Mouse (Mus musculus) induced T-regulatory cell, adult 2 months (primary cell): ENCODE results near the gene Cnnm3.

ENCODE experiments used
- DNase-seq: peaks from one replicate; pipeline ENCODE4 v3.0.0-alpha.2; 2012; ENCODE audit warnings: low read depth

Gene Cnnm3

GRCm38 (mm10) chr1:36501261-36501660, 10.4 kb upstream of the Cnnm3 start:
- peak; percentile 86 for DNase-seq

GRCm38 (mm10) chr1:36508238-36508637, 3.4 kb upstream of the Cnnm3 start:
- no peak for DNase-seq

- DNase-seq = peak; percentile 63
These were observed 660 bp downstream of the Cnnm3 start for GRCm38 (mm10) chr1:36512089-36512965.

DNA sequence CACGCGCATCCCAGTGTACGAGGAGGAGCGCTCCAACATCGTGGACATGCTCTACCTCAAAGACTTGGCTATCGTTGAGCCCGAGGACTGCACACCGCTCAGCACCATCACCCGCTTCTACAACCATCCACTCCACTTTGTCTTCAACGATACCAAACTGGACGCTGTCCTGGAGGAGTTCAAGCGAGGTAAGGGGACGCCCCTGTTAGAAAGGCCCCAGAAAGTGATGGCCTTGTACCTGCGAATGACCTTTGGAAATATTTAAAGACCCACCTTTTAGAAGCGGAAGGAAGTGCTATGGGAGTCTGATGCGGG, 1.3 kb downstream of the Cnnm3 start:
- no peak for DNase-seq

DNA sequence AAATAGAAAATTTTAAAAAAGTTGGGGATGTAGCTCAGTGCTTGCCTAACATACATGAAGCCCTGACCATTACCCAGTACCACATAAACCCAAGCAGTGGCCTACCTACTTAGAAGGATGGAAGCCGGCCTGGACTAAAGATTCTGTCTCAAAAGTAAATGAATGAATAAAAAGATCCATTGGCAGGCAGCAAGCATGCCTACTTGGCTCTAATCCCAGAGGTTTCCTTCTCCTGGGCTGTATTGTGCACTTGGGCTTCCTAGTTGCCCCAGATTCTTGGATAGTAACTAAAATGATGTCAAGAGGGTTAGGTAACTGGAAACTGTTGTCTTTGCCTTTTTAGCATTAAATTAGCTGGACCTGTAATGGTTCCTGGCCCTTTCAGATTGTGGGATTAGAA, 1.6 kb downstream of the Cnnm3 start:
- no peak for DNase-seq

GRCm38 (mm10) chr1:36513718-36514117, 2.1 kb downstream of the Cnnm3 start:
- DNase-seq = peak; percentile 38

DNA sequence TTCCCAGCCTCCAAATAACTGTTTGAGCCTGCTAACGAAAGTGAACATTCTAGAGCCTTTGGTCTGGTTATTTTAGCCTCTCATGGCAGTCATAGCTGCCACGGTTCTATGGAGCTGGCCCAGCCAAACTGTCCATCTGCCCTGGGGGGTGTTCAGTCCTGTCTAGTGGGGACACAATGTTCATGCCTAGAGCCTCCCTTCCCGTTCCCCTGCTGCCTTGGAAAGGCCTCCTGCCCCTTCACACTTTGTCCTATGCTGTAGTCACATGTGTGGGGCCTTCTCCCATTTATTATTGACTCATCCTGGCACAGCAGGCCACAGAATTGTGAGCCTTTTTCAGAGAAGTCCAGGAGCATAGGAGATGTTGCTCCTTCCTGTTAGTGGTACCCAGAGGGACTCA, 6.6 kb downstream of the Cnnm3 start:
- DNase-seq = no peak

- DNase-seq = no peak
These were observed 8.0 kb downstream of the Cnnm3 start for GRCm38 (mm10) chr1:36519626-36520025.

DNA sequence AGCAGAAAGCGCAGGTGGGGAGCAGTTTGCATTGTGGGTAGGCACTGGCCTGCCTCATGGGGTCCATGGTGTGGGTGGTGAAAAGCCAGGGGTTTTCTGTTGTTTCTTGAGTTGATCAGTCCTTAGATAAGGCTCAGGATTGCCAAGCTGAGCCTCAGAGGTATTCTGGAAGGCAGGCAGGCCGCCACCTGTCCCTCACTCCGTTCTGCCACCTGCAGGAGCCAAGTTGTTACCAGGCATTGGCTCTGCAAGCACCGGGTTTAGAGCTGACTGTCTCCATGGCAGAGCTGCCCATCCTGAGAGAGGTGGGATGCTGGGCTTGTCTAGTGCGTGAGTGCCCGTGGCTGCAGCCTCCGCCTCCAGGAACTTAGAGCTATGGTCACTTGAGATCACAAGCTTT, 10.5 kb downstream of the Cnnm3 start:
- no peak for DNase-seq

GRCm38 (mm10) chr1:36523332-36524013, 11.8 kb downstream of the Cnnm3 start:
- no peak for DNase-seq

GRCm38 (mm10) chr1:36524058-36524457, 12.4 kb downstream of the Cnnm3 start:
- DNase-seq = no peak

DNA sequence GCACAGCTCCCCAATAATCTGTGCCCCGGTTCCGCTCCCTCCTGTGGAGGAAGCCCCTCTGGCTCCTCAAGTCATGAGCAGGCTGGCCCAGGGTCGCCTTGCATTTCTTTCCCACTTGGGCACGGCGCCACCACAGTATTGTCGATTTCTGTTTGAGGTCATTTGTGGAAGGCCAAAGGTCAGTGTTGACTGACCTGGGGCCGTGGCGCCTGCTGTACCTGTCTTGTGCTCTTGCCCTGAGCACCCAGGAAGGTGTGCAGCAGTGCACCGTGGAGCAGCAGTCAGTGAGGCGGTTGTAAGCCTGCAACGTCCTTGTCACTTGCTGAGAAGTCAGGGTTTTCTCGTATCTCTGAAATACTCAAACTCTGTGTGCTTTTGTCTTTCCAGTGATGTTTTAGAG, 14.1 kb downstream of the Cnnm3 start:
- DNase-seq = no peak

- no peak for DNase-seq
These were observed 15.2 kb downstream of the Cnnm3 start for GRCm38 (mm10) chr1:36526903-36527302.

GRCm38 (mm10) chr1:36528351-36528750, 16.7 kb downstream of the Cnnm3 start:
- no peak for DNase-seq

DNA sequence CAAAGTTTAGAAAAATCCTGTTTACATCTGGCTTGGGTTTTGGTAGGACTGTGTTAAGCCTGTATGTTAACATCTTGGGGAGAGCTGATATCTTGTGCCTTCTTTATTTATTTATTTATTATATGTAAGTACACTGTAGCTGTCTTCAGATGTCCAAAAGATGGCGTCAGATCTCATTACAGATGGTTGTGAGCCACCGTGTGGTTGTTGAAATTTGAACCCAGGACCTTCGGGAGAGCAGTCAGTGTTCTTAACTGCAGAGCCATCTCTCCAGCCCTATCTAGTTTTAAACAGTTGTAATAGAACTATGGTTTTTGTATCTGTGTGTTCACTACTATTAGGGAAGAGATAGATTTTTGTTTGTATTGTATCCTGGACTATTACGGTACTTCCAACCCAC, 17.6 kb downstream of the Cnnm3 start:
- DNase-seq = no peak

- no peak for DNase-seq
These were observed 18.2 kb downstream of the Cnnm3 start for GRCm38 (mm10) chr1:36529875-36530274.

- no peak for DNase-seq
These were observed 18.8 kb downstream of the Cnnm3 start for GRCm38 (mm10) chr1:36530485-36530884.

DNA sequence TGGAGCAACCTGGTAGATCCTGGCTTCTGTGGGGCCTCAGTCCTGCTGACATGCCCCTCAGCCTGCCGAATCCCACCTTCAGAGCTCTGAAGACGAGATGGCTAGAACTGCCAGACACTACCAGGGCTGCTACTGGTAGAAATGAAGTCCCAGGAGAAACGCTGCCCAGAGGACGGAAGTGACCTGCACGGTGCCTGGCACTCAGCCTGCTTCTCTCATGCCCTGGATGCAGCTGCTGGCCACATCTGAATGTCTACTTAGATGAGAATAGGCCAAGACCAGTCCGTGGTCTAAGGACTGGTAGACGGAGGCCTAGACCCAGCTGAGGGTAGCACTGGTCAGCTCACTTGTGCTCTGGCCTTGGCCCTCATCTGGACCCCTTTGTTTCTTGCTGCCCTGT, 19.3 kb downstream of the Cnnm3 start:
- DNase-seq = no peak

GRCm38 (mm10) chr1:36531461-36531860, 19.8 kb downstream of the Cnnm3 start:
- DNase-seq = no peak

- no peak for DNase-seq
These were observed 21.9 kb downstream of the Cnnm3 start for GRCm38 (mm10) chr1:36533546-36533945.

GRCm38 (mm10) chr1:36534595-36535058, 23.0 kb downstream of the Cnnm3 start:
- peak; percentile 15 for DNase-seq

DNA sequence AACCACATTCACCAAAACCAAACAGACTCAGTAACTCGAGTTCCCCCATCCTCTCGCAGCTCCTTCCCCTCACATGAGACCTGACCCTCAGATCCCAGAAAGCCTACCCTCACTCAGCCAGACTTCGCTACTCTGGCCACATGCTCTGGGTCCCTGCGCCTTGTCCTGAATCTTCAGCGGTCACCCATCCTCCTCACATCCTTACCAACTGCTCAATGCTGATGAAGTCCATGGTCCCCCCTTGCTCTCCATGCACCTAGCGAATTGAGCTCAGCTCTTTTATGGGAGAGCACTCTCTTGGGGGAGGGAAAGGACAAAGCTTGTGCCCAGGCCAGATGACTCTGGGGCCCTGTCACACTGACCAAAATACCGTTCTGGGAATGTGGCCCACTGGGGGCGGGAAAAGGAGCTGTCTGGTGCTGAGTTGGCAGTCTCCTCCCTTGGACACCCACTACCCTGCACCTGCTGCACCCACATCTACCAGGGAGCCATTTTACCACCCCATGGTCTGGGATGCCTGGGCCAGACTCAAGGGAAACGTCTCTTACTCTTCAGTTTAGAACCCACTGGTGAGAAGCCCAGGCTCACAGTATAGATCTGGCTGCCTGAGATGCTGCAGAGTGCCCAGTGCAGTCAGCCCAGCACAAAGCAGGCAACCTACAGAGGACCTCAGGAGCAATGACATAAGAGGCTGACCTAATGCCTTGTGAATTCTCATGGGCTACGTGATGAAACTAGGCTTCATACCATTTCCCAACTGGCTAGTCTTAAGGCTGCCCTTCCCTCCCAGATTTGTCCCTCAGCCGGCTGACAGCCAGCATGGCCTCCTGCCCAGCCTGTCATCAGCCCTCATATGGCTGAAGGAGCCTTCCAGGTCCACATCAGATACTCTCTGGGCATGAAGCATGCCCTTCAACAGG, 24.1 kb downstream of the Cnnm3 start:
- DNase-seq = no peak

- DNase-seq = no peak
These were observed 24.7 kb downstream of the Cnnm3 start for GRCm38 (mm10) chr1:36536397-36536728.
